Mouse (Mus musculus) intestine, postnatal 0 days (tissue): Measurements from ENCODE around the gene Nmnat2. TPM values are rescaled to one million over a fixed set of nuclear protein-coding genes. Genes with fewer than 3 reads are reported as not detected.

Source experiments
- ATAC-seq: fragments of 200-750 bp; cut with Nextera tagmentation; 2 replicates; pipeline ENCODE4 v1.8.0; 2017; ENCODE audit warnings: mild to moderate bottlenecking, moderate TSS enrichment, moderate library complexity
- H3K27ac ChIP-seq: fragments of 300-500 bp; sonication (generic); 2 replicates; pipeline ENCODE4 v1.5.1; 2014; ENCODE audit warnings: mild to moderate bottlenecking, low read depth, low read length, moderate library complexity
- H3K27me3 ChIP-seq: fragments of 300-500 bp; sonication (generic); replicated peaks from 2 replicates; pipeline ENCODE4 v1.6.1; 2014; ENCODE audit warnings: low read length, mixed read lengths; ENCODE audit not compliant: control insufficient read depth, insufficient read depth
- H3K36me3 ChIP-seq: fragments of 300-500 bp; sonication (generic); 2 replicates; pipeline ENCODE4 v1.6.1; 2014; ENCODE audit warnings: mild to moderate bottlenecking, moderate library complexity; ENCODE audit not compliant: control insufficient read depth, insufficient read depth
- H3K4me1 ChIP-seq: fragments of 300-500 bp; sonication (generic); replicated peaks from 2 replicates; pipeline ENCODE4 v1.6.1; 2014; ENCODE audit warnings: antibody characterized with exemption, low read length, mixed read lengths; ENCODE audit not compliant: control insufficient read depth, insufficient read depth
- H3K4me2 ChIP-seq: fragments of 300-500 bp; sonication (generic); replicated peaks from 2 replicates; pipeline ENCODE4 v1.6.1; 2014; ENCODE audit warnings: low read depth, mild to moderate bottlenecking, moderate library complexity
- H3K4me3 ChIP-seq: fragments of 300-500 bp; sonication (generic); 2 replicates; pipeline ENCODE4 v1.5.1; 2014; ENCODE audit warnings: low read depth, low read length
- H3K9ac ChIP-seq: fragments of 300-500 bp; sonication (generic); 2 replicates; pipeline ENCODE4 v1.6.1; 2014; ENCODE audit warnings: mild to moderate bottlenecking, low read depth, low read length
- H3K9me3 ChIP-seq: fragments of 300-500 bp; sonication (generic); 2 replicates; pipeline ENCODE4 v1.6.1; 2016; ENCODE audit warnings: mixed run types; ENCODE audit not compliant: control insufficient read depth
- CTCF ChIP-seq: sonication (generic); IDR thresholded peaks from 2 replicates; pipeline ENCODE4 v1.5.1; 2016; ENCODE audit warnings: low read depth, mild to moderate bottlenecking, control low read depth, antibody characterized with exemption, moderate library complexity
- WGBS: fragments of 180-500 bp; shearing (Covaris S2); extraction: QIAGEN DNeasy Blood & Tissue Kit; methylation state at CpG from one replicate; pipeline ENCODE4 v1.1.7; 2014; 5-methylcytosine and 5-hydroxymethylcytosine counted together
- polyA plus RNA-seq: library from polyadenylated mRNA; unstranded; fragments of >200 nt; fragmentation: Nextera tagmentation; extraction: Ambion mirVana; gene quantifications from 2 replicates; pipeline ENCODE4 v1.2.1, GENCODE M21; 2015

Gene Nmnat2
- polyA plus RNA-seq = 0.78 and 1.1 TPM in 2 replicates

DNA sequence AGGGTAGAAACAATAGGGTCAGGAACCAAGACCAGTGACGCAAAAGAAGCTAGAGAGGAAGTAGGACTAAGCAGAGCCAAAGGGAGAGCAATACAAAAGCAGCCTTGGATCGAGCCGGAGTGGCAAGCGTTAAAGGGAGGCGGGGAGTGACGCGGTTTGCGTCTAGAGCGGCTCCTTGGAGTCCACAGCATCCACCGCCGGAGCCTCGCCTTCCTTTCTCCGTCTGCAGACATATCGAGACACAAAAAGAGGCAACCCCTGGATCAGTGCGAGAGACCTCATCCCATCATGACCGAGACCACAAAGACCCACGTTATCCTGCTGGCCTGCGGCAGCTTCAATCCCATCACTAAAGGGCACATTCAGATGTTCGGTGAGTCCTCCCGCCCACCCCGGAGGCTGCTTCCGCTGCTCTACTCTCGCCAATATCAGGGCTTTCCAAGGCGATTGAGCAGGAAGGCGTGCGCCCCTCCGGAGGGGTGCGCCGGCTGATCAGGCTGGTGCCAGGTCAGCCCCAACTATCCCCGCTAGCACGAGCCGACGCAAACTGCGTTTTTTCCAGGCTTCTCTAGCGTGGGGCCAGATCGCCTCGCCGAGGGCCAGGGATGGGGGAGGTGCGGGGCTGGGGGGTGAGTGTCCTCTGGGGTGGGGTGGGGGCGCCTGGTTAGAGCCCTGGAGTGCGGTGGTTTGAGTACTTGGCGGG, at the start of gene Nmnat2:
TSS of gene Nmnat2 (plus strand) at position 173 of the 703 bp plus-strand sequence.
- H3K27ac ChIP-seq = no peak within 1 kb of the TSS
- no peak within 1 kb of the TSS for H3K9ac ChIP-seq
- H3K9me3 ChIP-seq = no peaks in the 10 kb centered on the region
- H3K27me3 ChIP-seq = peaks cover 47% of the 10 kb centered on the region
- no peak for TF ChIP-seq CTCF
- H3K4me3 ChIP-seq = peak within 1 kb of the TSS; percentile 21
- H3K4me2 ChIP-seq = peak within 1 kb of the TSS; percentile 57
- WGBS = 2% methylated on average over 41 of the region's 42 CpGs
- no peaks in the 10 kb centered on the region for H3K36me3 ChIP-seq
- no peaks in the 10 kb centered on the region for H3K4me1 ChIP-seq
- no peak for ATAC-seq

DNA sequence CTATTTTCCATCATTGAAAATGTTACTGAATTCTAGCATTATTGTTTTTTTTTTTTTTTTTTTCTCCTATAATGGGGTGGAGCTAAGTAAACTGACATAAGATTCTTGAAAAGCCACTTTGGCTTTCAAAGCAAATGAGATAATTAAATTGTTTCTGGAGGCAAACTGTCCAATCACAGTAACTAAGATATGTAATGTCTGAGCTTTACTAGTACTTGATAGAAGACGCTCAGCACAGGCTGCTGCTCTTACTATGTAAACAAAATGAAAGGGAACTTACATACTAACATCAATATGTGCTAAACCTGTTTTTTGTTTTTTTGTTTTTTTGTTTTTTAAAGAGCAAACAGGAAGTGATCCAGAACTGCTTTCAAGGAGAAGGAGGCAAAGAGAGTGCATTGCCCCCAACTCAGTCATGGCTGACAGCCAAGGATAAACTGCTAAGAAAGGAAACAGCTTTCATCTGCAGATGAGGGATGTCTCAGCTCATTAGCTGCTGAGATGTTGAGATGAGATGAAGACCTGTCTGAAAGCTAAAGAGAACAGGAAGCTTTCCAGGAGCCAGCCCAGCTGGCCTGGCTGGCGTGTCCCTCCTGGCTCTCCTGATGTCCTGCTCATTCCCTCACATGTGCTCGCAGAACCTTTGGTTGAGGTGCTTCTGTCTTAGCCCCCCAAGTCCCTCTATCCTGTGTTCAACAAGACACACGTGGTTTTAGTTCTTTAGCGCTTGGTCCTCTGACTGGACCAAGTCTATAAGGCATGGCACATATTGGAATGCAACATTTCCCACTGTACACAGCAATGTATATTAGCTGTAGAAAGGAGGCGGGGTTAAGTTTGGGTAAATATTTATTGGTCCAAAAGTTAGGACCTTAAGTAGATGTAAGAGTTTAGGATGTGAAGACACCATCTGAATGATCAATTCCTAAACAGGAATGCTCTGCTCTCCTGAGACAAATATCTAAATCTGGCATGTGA, 41.0 kb upstream of the Nmnat2 start:
- Histone ChIP-seq H3K27me3 (no peaks in the 10 kb centered on the region), H3K4me1 (peaks cover 2% of the 10 kb centered on the region; the same call in 1 of the 2 replicates), H3K4me2 (no peak overlapping the region), H3K36me3 (no peaks in the 10 kb centered on the region), H3K27ac (no peak overlapping the region), H3K9ac (no peak overlapping the region), H3K9me3 (no peaks in the 10 kb centered on the region), H3K4me3 (no peak overlapping the region)
- no peak for ATAC-seq
- WGBS = 66% methylated on average over 6 of the region's 6 CpGs
- no peak for TF ChIP-seq CTCF

DNA sequence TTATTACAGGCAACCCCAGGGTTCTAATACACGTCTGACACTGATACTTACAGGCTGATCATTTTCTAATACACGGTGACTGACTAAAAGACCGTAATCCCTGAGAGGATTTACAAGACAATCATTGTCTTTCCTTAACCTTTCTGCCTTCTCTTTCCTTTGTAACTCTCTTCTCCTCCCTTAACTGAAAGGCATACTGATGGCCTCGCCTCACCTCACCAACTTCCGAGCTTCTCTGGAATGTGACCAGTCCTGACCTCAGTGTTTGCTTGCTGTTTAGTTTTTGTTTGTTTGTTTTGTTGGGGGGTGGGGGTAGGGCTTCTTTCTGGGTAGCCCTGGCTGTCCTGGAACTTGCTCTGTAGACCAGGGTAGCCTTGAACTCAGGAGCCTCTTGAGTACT, 39.0 kb upstream of the Nmnat2 start:
- no peak for ATAC-seq
- no peaks in the 10 kb centered on the region for H3K27me3 ChIP-seq
- no peak overlapping the region for H3K4me3 ChIP-seq
- no peak overlapping the region for H3K27ac ChIP-seq
- TF ChIP-seq CTCF = no peak
- H3K4me1 ChIP-seq = peaks cover 2% of the 10 kb centered on the region; the same call in 1 of the 2 replicates
- H3K9me3 ChIP-seq = no peaks in the 10 kb centered on the region
- H3K4me2 ChIP-seq = no peak overlapping the region
- H3K9ac ChIP-seq = no peak overlapping the region
- no peaks in the 10 kb centered on the region for H3K36me3 ChIP-seq
- WGBS = 57% methylated on average over 5 of the region's 5 CpGs

DNA sequence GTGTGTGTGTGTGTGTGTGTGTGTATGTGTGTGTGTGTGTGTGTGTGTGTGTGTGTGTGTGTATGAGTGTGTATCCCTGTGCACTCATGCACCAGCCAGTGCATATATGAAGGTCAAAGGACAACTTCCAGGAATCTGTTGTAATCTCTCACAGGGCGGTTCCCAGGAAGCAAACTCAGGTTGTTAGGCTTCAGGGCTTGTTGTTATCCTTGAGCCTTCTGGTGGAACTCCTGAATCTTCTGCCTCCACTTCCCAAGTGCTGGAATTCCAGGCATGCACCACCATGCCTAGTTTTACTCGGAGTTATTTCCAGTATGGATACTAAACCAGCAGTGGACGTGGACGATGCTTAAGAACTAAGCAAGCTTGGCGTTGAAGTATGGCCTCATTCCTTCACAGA, 37.9 kb upstream of the Nmnat2 start:
- no peak overlapping the region for H3K4me2 ChIP-seq
- H3K27me3 ChIP-seq = no peaks in the 10 kb centered on the region
- H3K27ac ChIP-seq = no peak overlapping the region
- WGBS = 68% methylated on average over 5 of the region's 5 CpGs
- no peaks in the 10 kb centered on the region for H3K9me3 ChIP-seq
- H3K36me3 ChIP-seq = no peaks in the 10 kb centered on the region
- H3K9ac ChIP-seq = no peak overlapping the region
- peaks cover 2% of the 10 kb centered on the region; the same call in 1 of the 2 replicates for H3K4me1 ChIP-seq
- no peak overlapping the region for H3K4me3 ChIP-seq
- ATAC-seq = 0 out of 2 replicates have a peak, but pooled peaks have one; percentile 43
- TF ChIP-seq CTCF = no peak

DNA sequence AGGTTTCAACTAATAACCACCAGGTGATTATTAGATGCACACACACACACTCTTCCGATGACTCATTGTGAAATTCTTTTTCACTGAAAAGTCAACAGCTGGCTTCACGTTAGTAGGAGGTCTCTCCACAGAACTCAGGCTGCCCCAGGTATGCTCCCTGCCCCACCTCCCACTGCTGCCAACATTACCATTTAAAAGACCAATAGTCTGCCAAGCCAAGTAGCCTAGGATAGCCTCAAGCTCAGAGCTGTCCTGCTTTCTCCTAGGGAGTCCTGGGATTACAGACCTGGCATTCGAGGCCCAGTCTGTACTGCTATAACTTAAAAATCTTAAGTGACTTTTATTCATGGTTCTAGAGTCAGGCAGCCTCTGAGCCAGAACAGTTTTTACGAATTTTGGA, 37.2 kb upstream of the Nmnat2 start:
- H3K27ac ChIP-seq = no peak overlapping the region
- H3K9me3 ChIP-seq = no peaks in the 10 kb centered on the region
- H3K9ac ChIP-seq = no peak overlapping the region
- WGBS = 67% methylated on average over 4 of the region's 4 CpGs
- ATAC-seq = no peak
- peaks cover 2% of the 10 kb centered on the region; the same call in 1 of the 2 replicates for H3K4me1 ChIP-seq
- H3K4me2 ChIP-seq = no peak overlapping the region
- H3K36me3 ChIP-seq = no peaks in the 10 kb centered on the region
- H3K4me3 ChIP-seq = no peak overlapping the region
- no peak for TF ChIP-seq CTCF
- H3K27me3 ChIP-seq = no peaks in the 10 kb centered on the region

DNA sequence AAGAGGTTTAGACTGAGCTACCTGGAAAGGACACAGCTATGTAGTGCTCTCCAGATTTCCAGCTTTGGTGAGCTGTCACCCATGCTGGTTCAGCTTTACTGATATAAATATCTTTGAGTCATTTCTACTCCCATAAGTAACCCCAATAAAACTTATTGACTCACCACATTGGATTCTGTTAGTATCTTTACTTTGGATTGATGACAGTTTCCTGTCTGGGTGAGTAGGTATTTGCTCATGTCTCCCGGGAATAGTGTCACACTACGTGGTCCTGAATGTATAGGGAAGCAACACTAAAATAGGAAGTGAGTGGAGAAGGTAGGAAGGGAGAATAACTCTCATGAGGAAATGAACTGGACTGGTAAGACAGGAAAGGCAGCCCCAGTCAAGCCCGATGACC, 33.0 kb upstream of the Nmnat2 start:
- Histone ChIP-seq H3K4me3 (no peak overlapping the region), H3K27me3 (no peaks in the 10 kb centered on the region), H3K4me1 (no peaks in the 10 kb centered on the region; the same call in 1 of the 2 replicates), H3K36me3 (no peaks in the 10 kb centered on the region), H3K4me2 (no peak overlapping the region), H3K27ac (no peak overlapping the region), H3K9me3 (no peaks in the 10 kb centered on the region), H3K9ac (no peak overlapping the region)
- 34% methylated on average over 3 of the region's 3 CpGs for WGBS
- TF ChIP-seq CTCF = no peak
- peak; percentile 45; the same call in 1 of the 2 replicates for ATAC-seq
